ENCODE assay signal across 20 mouse cellular contexts in the genomic region with DNA sequence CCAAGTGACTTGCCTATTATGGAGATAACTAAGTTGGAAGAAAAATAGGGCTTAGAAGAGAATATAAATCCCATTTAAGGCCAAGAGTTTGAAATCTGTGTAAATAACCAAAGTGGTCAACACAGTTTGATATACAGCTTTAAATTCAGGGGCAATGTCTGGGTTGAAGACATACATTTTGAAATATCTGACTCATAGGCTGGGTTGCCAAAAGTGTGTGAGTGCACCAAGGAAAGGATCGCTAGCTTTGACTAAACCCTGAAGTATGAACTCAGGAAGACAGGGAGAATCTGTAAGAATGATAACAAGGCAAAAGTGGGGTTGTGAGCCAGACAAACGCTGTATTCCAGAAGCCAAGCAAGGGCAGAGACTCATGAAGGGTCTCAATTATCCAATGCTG.
DNase-seq lines count a peak whose midpoint lies in the region; TF ChIP-seq lines count a peak whose summit lies in the region.
"Had no signal": no experiment of that assay in that cellular context is flagged by ENCODE, and none has a peak within 500 bp of the region (broad histone marks: within the 10 kb centered on the region; RNA-seq: fewer than 3 reads in every experiment).

No protein-coding gene starts in this region.

- H3K4me1 ChIP-seq in embryonic fibroblast, embryonic 13.5 days (ENCODE audit: control insufficient read depth, insufficient read depth, low read length): peaks cover 2% of the 10 kb centered on the region

- H3K27ac ChIP-seq in embryonic fibroblast, embryonic 13.5 days (ENCODE audit: insufficient read depth, low read length): peak overlapping the region; percentile 91

- DNase-seq in 3T3-L1 (ENCODE audit: low read depth, low spot score) (peak; percentile 90), NIH3T3 (ENCODE audit: low read depth) (peak; percentile 92), adipocyte (ENCODE audit: low spot score) (peak; percentile 15)
- DNase-seq in lung, postnatal 25 days (ENCODE audit: low spot score): no peak
- DNase-seq in adrenal gland, postnatal 25 days: no peak
- no peak for DNase-seq in testis, postnatal 10 days (ENCODE audit: low spot score)
- no peak for DNase-seq in neural tube, embryonic 10.5 days (ENCODE audit: extremely low spot score, low spot score)
- DNase-seq: adrenal gland, adult 2 months; adrenal gland, adult 8-10 months; adrenal gland, postnatal 10 days; adrenal gland, postnatal 14 days; adrenal gland, postnatal 36 days; B cell, adult 2 months; cerebellum, adult 11 months; cerebellum, adult 11-12 months; cerebellum, adult 18-20 months; cerebellum, adult 2 months; cerebellum, adult 8-10 months; cerebellum, adult 9-10 months had no signal

- TF ChIP-seq POLR2A in embryonic fibroblast, embryonic 13.5 days (IDR thresholded peaks at IDR 0.05; ENCODE audit: low read depth, low read length): no peak

- no peak for TF ChIP-seq CTCF in embryonic fibroblast, embryonic 13.5 days (IDR thresholded peaks at IDR 0.05; ENCODE audit: borderline replicate concordance, insufficient read depth, low read length)

- no peak overlapping the region for H3K4me3 ChIP-seq in embryonic fibroblast, embryonic 13.5 days (ENCODE audit: insufficient read depth, low read length)

Comparison
In these comparisons a context has a peak if more than half of its experiments do, and no peak if none do; other contexts are left out.
1. DNase-seq: peak in 3T3-L1 (single experiment), NIH3T3 (single experiment) and adipocyte (single experiment); none in lung, postnatal 25 days (single experiment), adrenal gland, postnatal 25 days (single experiment), testis, postnatal 10 days (single experiment) and neural tube, embryonic 10.5 days (single experiment).